Mouse (Mus musculus) limb, embryonic 14.5 days (tissue): Measurements from ENCODE around the gene Mgp. TPM values are rescaled to one million over a fixed set of nuclear protein-coding genes. Genes with fewer than 3 reads are reported as not detected.

ENCODE experiments used
- ATAC-seq: fragments of 200-750 bp; cut with Nextera tagmentation; 2 replicates; pipeline ENCODE4 v1.8.0; 2017; ENCODE audit warnings: low read depth, moderate number of reproducible peaks, moderate TSS enrichment; ENCODE audit not compliant: low FRiP score
- DNase-seq: peaks from one replicate; pipeline ENCODE4 v3.0.0-alpha.2; 2015; ENCODE audit warnings: low spot score
- H3K27ac ChIP-seq: fragments of 300-500 bp; sonication (generic); replicated peaks from 2 replicates; pipeline ENCODE4 v1.5.1; 2014; ENCODE audit warnings: low read depth, mild to moderate bottlenecking, low read length, moderate library complexity, mixed read lengths
- H3K27me3 ChIP-seq: fragments of 300-500 bp; sonication (generic); 2 replicates; pipeline ENCODE4 v1.6.1; 2014; ENCODE audit warnings: low read length, mixed read lengths; ENCODE audit not compliant: control insufficient read depth, insufficient read depth
- H3K36me3 ChIP-seq: fragments of 300-500 bp; sonication (generic); 2 replicates; pipeline ENCODE4 v1.6.1; 2014; ENCODE audit warnings: mild to moderate bottlenecking, low read length, moderate library complexity, mixed read lengths; ENCODE audit not compliant: control insufficient read depth, insufficient read depth
- H3K4me1 ChIP-seq: fragments of 300-500 bp; sonication (generic); 2 replicates; pipeline ENCODE4 v1.6.1; 2014; ENCODE audit warnings: antibody characterized with exemption, low read length, mixed read lengths; ENCODE audit not compliant: control insufficient read depth, insufficient read depth
- H3K4me2 ChIP-seq: fragments of 300-500 bp; sonication (generic); replicated peaks from 2 replicates; pipeline ENCODE4 v1.6.1; 2014; ENCODE audit warnings: low read depth, mild to moderate bottlenecking, low read length, moderate library complexity; ENCODE audit not compliant: severe bottlenecking
- H3K4me3 ChIP-seq: fragments of 300-500 bp; sonication (generic); replicated peaks from 2 replicates; pipeline ENCODE4 v1.5.1; 2014; ENCODE audit warnings: low read length
- H3K9ac ChIP-seq: fragments of 300-500 bp; sonication (generic); 2 replicates; pipeline ENCODE4 v1.6.1; 2014; ENCODE audit warnings: mild to moderate bottlenecking, low read depth, low read length, moderate library complexity; ENCODE audit not compliant: severe bottlenecking
- H3K9me3 ChIP-seq: fragments of 300-500 bp; sonication (generic); 2 replicates; pipeline ENCODE4 v1.6.1; 2016; ENCODE audit warnings: low read length; ENCODE audit not compliant: control insufficient read depth
- POLR2A ChIP-seq: fragments of 200-500 bp; IDR thresholded peaks from 2 replicates; pipeline ENCODE4 v1.8.0; 2012; ENCODE audit warnings: inconsistent platforms, mild to moderate bottlenecking, moderate library complexity, borderline replicate concordance; ENCODE audit not compliant: insufficient read depth, insufficient read length; ENCODE audit errors: extremely low read depth
- WGBS: fragments of 180-500 bp; shearing (Covaris S2); extraction: QIAGEN DNeasy Blood & Tissue Kit; methylation state at CpG from one replicate; pipeline ENCODE4 v1.1.7; 2014; 5-methylcytosine and 5-hydroxymethylcytosine counted together
- polyA plus RNA-seq, 2 experiments: library from polyadenylated mRNA; depleted of rRNA in 1 of 2; stranded (reverse) in 1 of 2; unstranded in 1 of 2; fragments of >200 nt; fragmentation: Nextera tagmentation in 1 of 2; extraction: Ambion mirVana in 1 of 2; gene quantifications; 2 replicates each; pipeline versions ENCODE4 v1.2.1 to v1.2.3; 2012 to 2014

The Mgp gene
- polyA plus RNA-seq, 2 experiments: 360 to 645 TPM

DNA sequence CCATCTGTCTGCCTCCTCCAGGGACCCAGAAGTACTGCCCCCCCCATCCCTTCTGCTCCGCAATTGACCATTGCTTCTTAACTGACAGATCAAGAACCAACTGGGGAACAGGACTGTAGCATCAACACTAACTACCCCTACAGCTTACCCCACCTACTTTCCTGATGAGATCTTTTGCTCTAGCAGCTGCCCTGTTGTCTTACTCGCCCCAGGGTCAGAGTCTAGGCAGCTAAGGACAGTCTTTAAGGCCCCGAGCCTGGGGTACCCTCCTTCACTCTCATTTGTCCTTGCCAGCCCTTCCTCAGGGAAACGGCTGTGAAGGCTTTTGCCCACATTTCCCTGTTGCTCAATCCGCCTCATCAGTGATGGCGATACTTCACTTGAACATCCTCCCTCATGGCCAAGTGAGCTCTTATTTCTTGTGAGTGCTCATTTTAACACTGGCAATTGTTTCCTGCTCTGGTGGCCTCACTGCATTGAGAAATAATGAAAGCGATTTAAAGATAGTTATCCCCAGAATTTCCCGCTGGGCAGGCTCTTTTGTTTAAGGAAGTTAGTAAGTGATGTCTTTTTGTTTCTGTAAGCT, 28.4 kb upstream of the Mgp start:
- WGBS: 77% methylated on average over 8 of the region's 8 CpGs
- no peaks in the 10 kb centered on the region for H3K9me3 ChIP-seq
- no peak overlapping the region for H3K27ac ChIP-seq
- no peak for ATAC-seq
- no peak for TF ChIP-seq POLR2A
- DNase-seq: no peak
- H3K36me3 ChIP-seq: no peaks in the 10 kb centered on the region
- H3K4me2 ChIP-seq: no peak overlapping the region
- H3K4me3 ChIP-seq: no peak overlapping the region
- no peaks in the 10 kb centered on the region for H3K4me1 ChIP-seq
- H3K27me3 ChIP-seq: no peaks in the 10 kb centered on the region
- H3K9ac ChIP-seq: no peak overlapping the region

DNA sequence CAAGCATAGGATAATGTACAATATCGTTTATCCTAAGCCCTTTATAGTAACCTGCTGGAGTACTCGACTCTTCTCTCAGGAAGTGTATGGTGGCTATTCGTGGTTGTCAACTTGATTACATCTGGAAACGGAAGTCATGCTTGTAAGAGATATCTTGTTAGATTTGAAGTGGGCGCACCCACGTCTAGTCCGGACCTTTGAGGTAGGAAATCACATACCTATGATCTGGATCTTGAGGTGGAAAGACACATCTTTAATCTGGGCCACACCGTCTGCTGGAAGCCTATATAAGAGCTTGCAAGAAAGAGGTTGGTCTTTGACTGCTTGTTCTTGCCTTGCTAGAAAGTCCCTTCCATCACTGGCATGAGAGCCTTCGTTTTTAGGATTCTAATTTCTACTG, 26.9 kb upstream of the Mgp start:
- Histone ChIP-seq H3K27me3 (no peaks in the 10 kb centered on the region), H3K9me3 (no peaks in the 10 kb centered on the region), H3K36me3 (no peaks in the 10 kb centered on the region), H3K27ac (no peak overlapping the region), H3K9ac (no peak overlapping the region), H3K4me2 (no peak overlapping the region), H3K4me3 (no peak overlapping the region), H3K4me1 (no peaks in the 10 kb centered on the region)
- ATAC-seq (no peak), DNase-seq (no peak)
- no peak for TF ChIP-seq POLR2A
- 91% methylated on average over 9 of the region's 9 CpGs for WGBS

DNA sequence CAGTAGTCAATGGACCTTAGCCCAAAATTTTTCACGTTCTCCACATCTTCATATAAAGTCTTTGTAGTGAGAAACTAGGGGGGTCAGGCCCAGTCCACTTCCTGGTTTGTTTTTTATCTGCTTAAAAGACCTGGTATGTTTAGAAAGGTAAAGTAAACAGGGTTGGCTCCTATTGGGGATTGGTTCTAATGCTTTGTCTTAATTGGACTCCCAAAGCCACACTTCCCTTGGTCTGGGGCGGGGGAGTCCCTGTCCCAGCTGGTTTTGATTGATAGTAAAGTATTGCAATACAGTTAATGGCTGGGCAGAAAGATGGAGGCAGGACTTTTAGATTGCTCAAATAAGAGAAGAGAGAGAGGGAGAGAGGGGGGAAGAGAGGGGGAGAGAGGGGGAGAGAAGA, 25.4 kb upstream of the Mgp start:
- Histone ChIP-seq H3K9ac (no peak overlapping the region), H3K27ac (no peak overlapping the region), H3K9me3 (no peaks in the 10 kb centered on the region), H3K27me3 (no peaks in the 10 kb centered on the region), H3K4me2 (no peak overlapping the region), H3K4me3 (no peak overlapping the region), H3K36me3 (no peaks in the 10 kb centered on the region), H3K4me1 (no peaks in the 10 kb centered on the region)
- TF ChIP-seq POLR2A: no peak
- no peak for DNase-seq
- ATAC-seq: no peak
- WGBS: 47% methylated on average over 2 of the region's 2 CpGs

DNA sequence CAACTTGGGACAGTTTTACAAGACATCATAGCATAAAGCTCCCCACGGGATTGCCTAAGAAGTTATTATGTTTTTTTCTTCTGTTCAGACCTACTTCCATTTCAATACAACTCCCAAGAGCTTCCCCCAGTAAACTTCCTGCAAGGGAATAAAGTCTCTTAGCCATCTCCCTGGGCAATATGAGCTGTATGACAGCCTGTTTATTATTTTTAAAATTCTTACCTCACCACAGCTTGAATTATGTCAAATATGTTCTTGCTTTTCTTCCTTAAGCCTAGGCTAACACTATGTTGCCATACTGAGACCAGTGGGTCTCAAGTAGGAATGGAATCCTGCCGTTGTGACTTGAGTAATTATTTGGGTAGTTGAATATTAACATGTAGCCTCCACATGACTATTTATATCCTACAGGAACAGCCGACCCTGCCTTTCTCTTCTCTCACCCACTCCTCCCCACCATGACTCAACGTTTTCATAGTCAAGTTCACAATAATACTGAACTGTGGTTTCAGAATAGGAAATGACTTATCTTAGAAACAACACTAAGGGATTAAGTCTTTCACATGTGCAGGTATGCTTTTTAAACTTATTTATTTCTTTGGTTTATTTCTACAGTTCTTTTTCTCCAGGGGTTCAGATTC, 24.9 kb upstream of the Mgp start:
- no peak for TF ChIP-seq POLR2A
- Histone ChIP-seq H3K9ac (no peak overlapping the region), H3K4me2 (no peak overlapping the region), H3K36me3 (no peaks in the 10 kb centered on the region), H3K27ac (no peak overlapping the region), H3K9me3 (no peaks in the 10 kb centered on the region), H3K4me1 (peaks cover under 1% of the 10 kb centered on the region; the same call in 1 of the 2 replicates), H3K27me3 (no peaks in the 10 kb centered on the region), H3K4me3 (no peak overlapping the region)
- ATAC-seq (no peak), DNase-seq (no peak)
- WGBS: 79% methylated on average over 4 of the region's 4 CpGs

DNA sequence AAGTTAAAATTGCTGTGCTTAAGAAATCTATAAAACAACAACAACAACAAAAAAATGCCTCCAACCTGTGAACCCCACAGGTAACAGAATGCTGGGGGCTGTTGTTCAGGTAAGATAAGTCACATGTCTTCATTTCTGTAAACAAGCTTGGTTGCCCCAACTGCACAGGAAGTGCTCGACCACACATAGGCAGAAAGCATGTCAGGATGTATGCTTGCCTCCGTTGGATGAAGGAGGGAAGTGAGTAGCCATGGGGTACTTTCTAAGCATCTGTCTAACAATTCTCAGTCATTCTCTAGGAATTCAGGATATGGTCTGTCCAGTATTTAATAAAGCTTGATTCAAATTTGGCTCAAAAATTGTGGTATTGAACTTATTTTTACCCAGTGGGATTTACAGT, 23.3 kb upstream of the Mgp start:
- Histone ChIP-seq H3K9ac (no peak overlapping the region), H3K4me1 (peaks cover 15% of the 10 kb centered on the region), H3K4me3 (no peak overlapping the region), H3K36me3 (no peaks in the 10 kb centered on the region), H3K9me3 (no peaks in the 10 kb centered on the region), H3K27me3 (no peaks in the 10 kb centered on the region), H3K4me2 (no peak overlapping the region), H3K27ac (no peak overlapping the region)
- no peak for TF ChIP-seq POLR2A
- DNase-seq (no peak), ATAC-seq (no peak)
- WGBS: 67% methylated on average over 2 of the region's 2 CpGs
